Mouse (Mus musculus) forebrain, embryonic 10.5 days (tissue): Measurements from ENCODE around the gene Tob1. TPM values are rescaled to one million over a fixed set of nuclear protein-coding genes. Genes with fewer than 3 reads are reported as not detected.

Experiments
- DNase-seq: peaks from one replicate; pipeline ENCODE4 v3.0.0-alpha.2; 2017; ENCODE audit warnings: low spot score; ENCODE audit errors: extremely low spot score
- H3K27ac ChIP-seq: fragments of 300-500 bp; sonication (generic); 2 replicates; pipeline ENCODE4 v1.5.1; 2016; ENCODE audit warnings: mild to moderate bottlenecking
- H3K27me3 ChIP-seq: fragments of 300-500 bp; sonication (generic); 2 replicates; pipeline ENCODE4 v1.6.1; 2016; ENCODE audit warnings: mild to moderate bottlenecking; ENCODE audit not compliant: poor library complexity, severe bottlenecking
- H3K36me3 ChIP-seq: fragments of 300-500 bp; sonication (generic); replicated peaks from 2 replicates; pipeline ENCODE4 v1.6.1; 2016; ENCODE audit warnings: mild to moderate bottlenecking, moderate library complexity
- H3K4me1 ChIP-seq: fragments of 300-500 bp; sonication (generic); 2 replicates; pipeline ENCODE4 v1.6.1; 2016
- H3K4me3 ChIP-seq: fragments of 300-500 bp; sonication (generic); 2 replicates; pipeline ENCODE4 v1.5.1; 2016; ENCODE audit warnings: mild to moderate bottlenecking, moderate library complexity
- H3K9me3 ChIP-seq: fragments of 300-500 bp; sonication (generic); 2 replicates; pipeline ENCODE4 v1.6.1; 2016; ENCODE audit warnings: mild to moderate bottlenecking, moderate library complexity
- WGBS: fragments of 180-500 bp; shearing (Covaris S2); methylation state at CpG from one replicate; pipeline ENCODE4 v1.1.7; 2016; 5-methylcytosine and 5-hydroxymethylcytosine counted together
- polyA plus RNA-seq: library from polyadenylated mRNA; unstranded; fragments of >200 nt; fragmentation: Nextera tagmentation; extraction: Ambion mirVana; gene quantifications from 2 replicates; pipeline ENCODE4 v1.2.1, GENCODE M21; 2016

Gene Tob1
- polyA plus RNA-seq, 1 experiment from 2014 or later = 18.8 TPM

GRCm38 (mm10) chr11:94179768-94180167 is 31.5 kb upstream of the Tob1 start:
- no peaks in the 10 kb centered on the region for H3K27me3 ChIP-seq
- peaks cover 15% of the 10 kb centered on the region for H3K4me1 ChIP-seq
- no peaks in the 10 kb centered on the region for H3K9me3 ChIP-seq
- no peak overlapping the region for H3K27ac ChIP-seq
- WGBS = 22% methylated on average over 1 of the region's 1 CpGs
- no peak for DNase-seq
- H3K36me3 ChIP-seq = no peaks in the 10 kb centered on the region
- H3K4me3 ChIP-seq = no peak overlapping the region

GRCm38 (mm10) chr11:94180194-94180593 is 31.1 kb upstream of the Tob1 start:
- no peak overlapping the region for H3K27ac ChIP-seq
- 82% methylated on average over 4 of the region's 4 CpGs for WGBS
- no peaks in the 10 kb centered on the region for H3K27me3 ChIP-seq
- no peak overlapping the region for H3K4me3 ChIP-seq
- no peaks in the 10 kb centered on the region for H3K36me3 ChIP-seq
- peaks cover 13% of the 10 kb centered on the region for H3K4me1 ChIP-seq
- no peak for DNase-seq
- H3K9me3 ChIP-seq = no peaks in the 10 kb centered on the region

GRCm38 (mm10) chr11:94181694-94182093 is 29.6 kb upstream of the Tob1 start:
- no peak for DNase-seq
- no peaks in the 10 kb centered on the region for H3K27me3 ChIP-seq
- WGBS = 90% methylated on average over 8 of the region's 8 CpGs

GRCm38 (mm10) chr11:94182711-94183110 is 28.5 kb upstream of the Tob1 start:
- 89% methylated on average over 4 of the region's 4 CpGs for WGBS

More at GRCm38 (mm10) chr11:94181694-94182093, 29.6 kb upstream of the Tob1 start:
- Histone ChIP-seq H3K4me3 (no peak overlapping the region), H3K27ac (no peak overlapping the region), H3K4me1 (0 out of 2 replicates have a peak, but pooled peaks cover 6% of the 10 kb centered on the region), H3K9me3 (no peaks in the 10 kb centered on the region), H3K36me3 (no peaks in the 10 kb centered on the region)

GRCm38 (mm10) chr11:94183120-94183519 is 28.1 kb upstream of the Tob1 start:
- Histone ChIP-seq H3K4me3 (no peak overlapping the region), H3K27me3 (no peaks in the 10 kb centered on the region), H3K4me1 (0 out of 2 replicates have a peak, but pooled peaks cover 5% of the 10 kb centered on the region), H3K27ac (no peak overlapping the region), H3K36me3 (no peaks in the 10 kb centered on the region), H3K9me3 (no peaks in the 10 kb centered on the region)
- WGBS = 91% methylated on average over 5 of the region's 5 CpGs
- no peak for DNase-seq

More at GRCm38 (mm10) chr11:94182711-94183110, 28.5 kb upstream of the Tob1 start:
- H3K27me3 ChIP-seq = no peaks in the 10 kb centered on the region
- no peak for DNase-seq
- no peaks in the 10 kb centered on the region for H3K9me3 ChIP-seq
- H3K36me3 ChIP-seq = no peaks in the 10 kb centered on the region
- H3K4me3 ChIP-seq = no peak overlapping the region
- no peak overlapping the region for H3K27ac ChIP-seq
- 0 out of 2 replicates have a peak, but pooled peaks cover 6% of the 10 kb centered on the region for H3K4me1 ChIP-seq

- H3K27ac ChIP-seq = no peak overlapping the region
- no peaks in the 10 kb centered on the region for H3K4me1 ChIP-seq
- DNase-seq = no peak
- no peaks in the 10 kb centered on the region for H3K9me3 ChIP-seq
- 94% methylated on average over 2 of the region's 2 CpGs for WGBS
- H3K27me3 ChIP-seq = no peaks in the 10 kb centered on the region
- no peaks in the 10 kb centered on the region for H3K36me3 ChIP-seq
- no peak overlapping the region for H3K4me3 ChIP-seq
Measured at GRCm38 (mm10) chr11:94183671-94184070, 27.6 kb upstream of the Tob1 start.

GRCm38 (mm10) chr11:94189579-94189978 is 21.7 kb upstream of the Tob1 start:
- WGBS = 82% methylated on average over 10 of the region's 10 CpGs
- no peak overlapping the region for H3K4me3 ChIP-seq
- no peaks in the 10 kb centered on the region for H3K36me3 ChIP-seq
- no peak for DNase-seq
- H3K27ac ChIP-seq = 0 out of 2 replicates have a peak overlapping the region, but pooled peaks have one; percentile 22
- H3K4me1 ChIP-seq = peaks cover 11% of the 10 kb centered on the region
- H3K9me3 ChIP-seq = no peaks in the 10 kb centered on the region
- no peaks in the 10 kb centered on the region for H3K27me3 ChIP-seq

- no peak for DNase-seq
- Histone ChIP-seq H3K27me3 (no peaks in the 10 kb centered on the region), H3K27ac (no peak overlapping the region), H3K4me3 (no peak overlapping the region), H3K9me3 (no peaks in the 10 kb centered on the region), H3K4me1 (peaks cover 17% of the 10 kb centered on the region), H3K36me3 (no peaks in the 10 kb centered on the region)
- WGBS = 85% methylated on average over 5 of the region's 5 CpGs
Measured at GRCm38 (mm10) chr11:94190665-94191064, 20.6 kb upstream of the Tob1 start.

- no peaks in the 10 kb centered on the region for H3K36me3 ChIP-seq
- no peak for DNase-seq
- no peaks in the 10 kb centered on the region for H3K27me3 ChIP-seq
- 87% methylated on average over 2 of the region's 2 CpGs for WGBS
- H3K4me1 ChIP-seq = peaks cover 17% of the 10 kb centered on the region
- H3K27ac ChIP-seq = no peak overlapping the region
- H3K4me3 ChIP-seq = no peak overlapping the region
- H3K9me3 ChIP-seq = no peaks in the 10 kb centered on the region
Measured at GRCm38 (mm10) chr11:94193109-94193508, 18.1 kb upstream of the Tob1 start.

GRCm38 (mm10) chr11:94196311-94196710 is 14.9 kb upstream of the Tob1 start:
- no peak overlapping the region for H3K27ac ChIP-seq
- H3K4me1 ChIP-seq = peaks cover 15% of the 10 kb centered on the region
- no peaks in the 10 kb centered on the region for H3K27me3 ChIP-seq
- WGBS = 92% methylated on average over 3 of the region's 3 CpGs
- no peaks in the 10 kb centered on the region for H3K9me3 ChIP-seq
- no peak overlapping the region for H3K4me3 ChIP-seq
- no peaks in the 10 kb centered on the region for H3K36me3 ChIP-seq
- no peak for DNase-seq

GRCm38 (mm10) chr11:94198405-94199146 is 12.7 kb upstream of the Tob1 start:
- Histone ChIP-seq H3K4me1 (peaks cover 15% of the 10 kb centered on the region), H3K27me3 (no peaks in the 10 kb centered on the region)

GRCm38 (mm10) chr11:94199771-94200170 is 11.5 kb upstream of the Tob1 start:
- peaks cover 9% of the 10 kb centered on the region for H3K4me1 ChIP-seq
- DNase-seq = no peak
- no peaks in the 10 kb centered on the region for H3K27me3 ChIP-seq
- H3K9me3 ChIP-seq = no peaks in the 10 kb centered on the region
- no peak overlapping the region for H3K4me3 ChIP-seq
- 77% methylated on average over 2 of the region's 2 CpGs for WGBS
- H3K36me3 ChIP-seq = no peaks in the 10 kb centered on the region
- no peak overlapping the region for H3K27ac ChIP-seq

More at GRCm38 (mm10) chr11:94198405-94199146, 12.7 kb upstream of the Tob1 start:
- H3K4me3 ChIP-seq = no peak overlapping the region
- no peaks in the 10 kb centered on the region for H3K36me3 ChIP-seq
- 94% methylated on average over 7 of the region's 7 CpGs for WGBS
- H3K27ac ChIP-seq = no peak overlapping the region
- DNase-seq = no peak
- no peaks in the 10 kb centered on the region for H3K9me3 ChIP-seq

GRCm38 (mm10) chr11:94200422-94200821 is 10.8 kb upstream of the Tob1 start:
- 89% methylated on average over 4 of the region's 4 CpGs for WGBS
- H3K9me3 ChIP-seq = no peaks in the 10 kb centered on the region
- H3K4me3 ChIP-seq = no peak overlapping the region
- 0 out of 2 replicates have a peak, but pooled peaks cover 4% of the 10 kb centered on the region for H3K4me1 ChIP-seq
- H3K36me3 ChIP-seq = no peaks in the 10 kb centered on the region
- no peak for DNase-seq
- H3K27ac ChIP-seq = no peak overlapping the region
- H3K27me3 ChIP-seq = no peaks in the 10 kb centered on the region
